Mouse (Mus musculus): ENCODE results near the gene Shq1.

The Shq1 gene

GRCm38 (mm10) chr6:100593857-100594256 is 77.1 kb downstream of the Shq1 start:
- DNase-seq: no peak

- no peak for DNase-seq
These were observed 78.0 kb downstream of the Shq1 start for GRCm38 (mm10) chr6:100592991-100593390.

DNA sequence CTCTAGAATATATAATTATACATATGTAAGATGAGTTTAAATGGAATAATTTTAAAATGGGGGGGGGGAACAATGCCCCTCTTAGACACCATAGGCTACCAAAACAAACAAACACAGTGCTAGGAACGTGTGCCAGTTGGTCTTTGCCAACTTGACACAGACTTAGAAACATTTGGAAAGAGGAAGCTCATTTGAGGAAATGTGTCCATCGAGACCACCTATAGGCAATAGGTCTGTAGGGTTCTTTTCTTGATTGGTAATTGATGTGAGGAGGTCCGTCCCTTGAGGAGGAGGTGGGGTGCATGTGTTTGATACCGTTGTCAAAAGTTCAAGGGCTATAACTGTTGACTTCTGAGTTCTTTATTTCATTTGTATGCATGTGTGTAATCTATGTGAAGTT is 80.4 kb downstream of the Shq1 start:
- DNase-seq: no peak

GRCm38 (mm10) chr6:100588876-100589275 is 82.1 kb downstream of the Shq1 start:
- DNase-seq: no peak

DNA sequence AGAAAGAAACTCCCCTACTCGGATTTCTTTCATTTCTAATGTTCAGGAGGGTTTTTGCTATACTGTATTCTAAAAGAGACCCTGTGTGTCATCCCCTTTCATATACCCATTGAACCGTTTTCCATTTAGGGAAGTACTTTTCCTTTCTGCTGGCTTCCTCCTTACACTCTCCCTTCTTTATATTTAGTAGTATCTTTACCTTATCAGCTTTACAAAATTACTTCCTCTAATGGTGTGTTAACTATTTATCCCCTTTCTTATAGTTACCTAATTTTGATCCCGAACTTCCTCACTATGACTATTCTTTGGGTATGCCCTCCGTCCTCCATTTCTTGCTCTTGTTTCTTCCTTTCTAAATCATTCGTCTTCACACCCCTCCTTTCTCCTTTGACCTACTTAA is 84.2 kb downstream of the Shq1 start:
- DNase-seq: no peak

GRCm38 (mm10) chr6:100581951-100582350 is 89.0 kb downstream of the Shq1 start:
- DNase-seq: no peak

DNA sequence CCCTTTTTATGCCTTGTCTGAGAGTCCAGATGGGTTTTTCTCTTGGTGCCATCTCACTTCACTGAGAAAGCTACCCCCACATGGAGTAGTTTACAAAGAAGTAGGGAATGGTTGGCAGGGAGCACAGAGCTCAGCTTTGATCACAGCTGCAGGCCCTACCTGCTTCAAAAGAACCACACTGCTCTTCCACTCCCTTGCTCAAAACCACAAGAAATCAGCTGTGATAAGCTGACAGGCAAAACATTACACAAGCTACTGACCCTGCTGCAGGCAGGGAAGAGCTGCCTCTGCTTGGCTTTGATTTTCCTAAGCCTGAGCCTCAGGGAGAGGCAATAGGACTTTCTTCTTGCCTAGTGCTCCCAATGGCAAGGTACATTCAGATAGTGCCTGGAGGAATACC is 89.9 kb downstream of the Shq1 start:
- no peak for DNase-seq

DNA sequence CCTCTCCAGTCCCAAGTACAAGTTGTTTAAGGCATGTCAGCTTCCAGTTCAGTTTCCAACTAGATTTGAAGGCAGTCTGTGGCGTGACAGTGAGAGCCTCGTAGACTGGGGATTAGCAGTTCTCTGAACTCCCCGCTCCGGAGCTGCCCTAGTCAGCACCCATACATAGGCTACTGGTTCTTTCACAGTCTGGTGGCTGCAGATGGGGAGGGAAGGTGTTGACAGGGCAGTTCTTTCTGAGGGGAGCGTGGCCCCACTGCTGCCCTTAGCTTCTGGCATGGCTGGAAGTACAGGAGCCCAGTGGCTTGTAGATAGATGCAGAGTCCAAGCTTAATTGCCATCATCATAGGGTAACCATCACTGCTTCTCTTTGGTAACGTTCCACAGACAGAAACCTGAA is 93.4 kb downstream of the Shq1 start:
- no peak for DNase-seq

- DNase-seq: no peak
These were observed 94.8 kb downstream of the Shq1 start for GRCm38 (mm10) chr6:100576171-100576570.

DNA sequence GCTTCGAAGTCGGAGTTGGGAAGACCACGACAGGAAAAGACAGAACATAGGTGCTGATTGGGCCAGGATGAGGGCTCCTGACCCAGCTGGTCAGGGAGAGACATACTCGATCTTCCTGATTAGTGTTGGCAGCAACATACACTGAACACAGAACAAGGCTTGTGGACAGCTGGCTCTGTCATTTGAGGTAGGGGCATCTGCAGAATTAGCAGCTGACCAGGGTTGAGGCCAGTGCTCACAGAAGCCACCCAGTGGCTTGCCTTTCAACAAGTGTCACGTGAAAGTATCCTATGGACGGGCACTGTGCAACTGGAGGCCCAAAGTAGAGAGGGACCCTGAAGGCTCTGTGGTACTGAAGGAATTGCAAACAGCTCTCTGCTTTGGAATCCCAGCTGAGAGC is 104.2 kb downstream of the Shq1 start:
- DNase-seq: no peak

DNA sequence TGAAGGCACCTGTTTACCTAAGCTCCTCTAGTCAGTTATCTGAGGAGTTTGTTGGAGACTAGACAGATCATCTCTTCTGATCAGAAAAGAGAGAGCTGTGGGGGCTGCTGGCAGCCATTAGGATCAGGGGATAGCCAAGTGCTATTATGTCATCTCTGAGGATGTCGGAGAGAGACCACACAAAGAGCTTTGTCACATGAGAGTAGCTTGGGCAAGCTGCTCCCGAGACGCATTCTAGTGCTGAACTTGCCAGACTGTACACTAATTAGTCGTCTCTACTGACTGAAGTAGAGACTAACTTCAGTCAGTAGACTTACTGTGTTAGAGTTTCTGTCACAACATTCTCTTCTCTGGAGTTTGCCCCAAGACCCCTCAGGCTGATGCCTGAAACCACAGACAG is 106.4 kb downstream of the Shq1 start:
- DNase-seq: no peak

- peak; percentile 68 for DNase-seq
These were observed 107.2 kb downstream of the Shq1 start for GRCm38 (mm10) chr6:100563552-100564341.

DNA sequence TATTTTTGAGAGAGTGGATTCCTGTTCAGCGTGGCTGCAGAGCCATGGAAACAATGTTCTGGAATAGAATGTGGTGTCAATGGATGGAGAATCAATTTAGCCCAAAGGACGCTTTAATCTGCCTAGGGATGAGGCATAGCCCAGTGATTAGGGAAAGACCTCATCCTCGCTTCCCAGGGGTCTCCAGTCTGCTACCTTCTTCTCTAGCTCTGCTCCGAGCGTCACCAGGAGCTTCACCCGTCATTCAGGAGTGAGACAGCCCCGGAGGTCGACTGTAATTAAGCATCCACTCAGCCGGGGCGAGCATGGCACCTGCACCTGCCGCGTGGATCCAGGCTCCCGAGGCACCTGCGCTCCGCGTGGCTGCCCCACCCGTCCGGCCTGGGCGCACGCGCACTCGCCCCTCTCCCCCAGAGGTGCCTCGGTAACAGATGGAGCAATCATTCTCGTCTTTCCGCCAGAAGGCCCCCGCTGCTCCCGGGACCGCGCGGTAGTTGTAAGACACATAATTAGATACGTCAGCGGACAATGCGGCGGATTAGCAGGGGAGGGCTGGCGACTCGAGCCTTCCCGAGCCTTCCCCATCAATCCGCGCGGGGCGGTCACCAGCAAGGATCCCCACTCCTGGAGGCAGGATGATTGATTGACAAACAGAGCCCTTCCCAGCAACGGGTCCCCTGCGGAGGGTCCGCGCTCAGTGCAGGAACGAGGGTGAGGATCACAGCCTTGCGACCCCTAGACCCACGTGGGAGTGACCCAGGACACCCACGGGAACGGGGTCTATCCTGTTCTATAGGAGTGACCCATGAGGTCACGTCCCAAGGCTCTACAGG is 108.0 kb downstream of the Shq1 start:
- no peak for DNase-seq

DNA sequence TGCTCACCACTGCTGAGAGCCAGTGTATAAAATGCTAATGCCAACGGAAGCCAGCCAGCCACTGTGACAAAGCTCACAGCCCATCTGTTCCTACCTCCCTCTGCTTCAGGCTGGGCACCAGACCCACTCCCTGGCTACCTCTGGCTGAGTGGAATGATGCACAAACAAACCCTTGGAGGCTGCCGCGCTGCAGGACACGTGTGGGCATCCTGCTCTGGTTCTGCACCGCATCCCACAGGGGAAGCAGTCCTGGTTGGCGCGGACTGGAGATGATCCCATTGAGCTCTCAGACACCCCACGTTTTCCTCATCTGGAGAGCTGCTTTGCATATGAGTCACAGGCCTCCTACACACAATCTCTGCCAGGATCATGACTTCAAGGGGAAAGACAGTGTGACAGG is 112.9 kb downstream of the Shq1 start:
- no peak for DNase-seq

DNA sequence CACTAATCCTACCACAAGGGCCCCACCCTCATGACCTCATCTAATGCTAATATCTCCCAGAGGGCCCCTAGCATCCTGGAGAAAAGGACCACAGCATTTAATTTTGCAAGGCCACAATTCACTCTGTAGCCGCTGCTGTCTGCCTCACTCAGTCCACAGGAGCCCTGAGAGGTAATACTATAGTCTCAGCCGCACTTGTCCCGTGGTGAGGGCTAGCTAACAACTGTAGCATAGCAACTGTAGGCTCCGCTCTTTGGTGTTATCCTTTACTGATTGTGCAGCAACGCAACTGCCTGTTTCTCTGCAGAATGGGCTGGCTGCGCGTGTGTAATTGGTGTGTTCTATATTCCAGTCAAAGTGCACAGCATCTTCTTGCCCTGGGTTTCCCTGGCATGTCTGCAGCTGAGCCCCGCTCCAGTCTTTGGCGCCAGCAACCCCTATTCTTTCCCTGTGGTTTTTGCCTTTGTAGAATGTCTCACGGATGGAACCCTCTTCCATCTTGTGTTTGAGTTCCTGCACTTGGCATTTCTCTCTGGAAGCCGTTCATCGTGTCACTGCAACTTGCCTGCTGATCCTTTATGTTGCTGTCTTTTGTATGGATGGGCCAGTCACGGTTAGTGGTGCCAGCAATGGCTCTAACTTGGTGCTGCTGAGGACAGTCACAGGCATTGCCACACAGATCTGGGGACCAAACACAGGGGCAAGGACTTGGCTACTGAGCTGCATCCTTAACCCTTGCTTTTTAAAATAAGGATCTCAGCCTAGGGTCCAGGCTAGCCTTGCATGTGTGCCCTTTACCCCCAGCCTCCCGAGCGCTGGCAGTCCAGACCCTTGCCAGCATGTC is 128.6 kb downstream of the Shq1 start:
- DNase-seq: no peak

DNA sequence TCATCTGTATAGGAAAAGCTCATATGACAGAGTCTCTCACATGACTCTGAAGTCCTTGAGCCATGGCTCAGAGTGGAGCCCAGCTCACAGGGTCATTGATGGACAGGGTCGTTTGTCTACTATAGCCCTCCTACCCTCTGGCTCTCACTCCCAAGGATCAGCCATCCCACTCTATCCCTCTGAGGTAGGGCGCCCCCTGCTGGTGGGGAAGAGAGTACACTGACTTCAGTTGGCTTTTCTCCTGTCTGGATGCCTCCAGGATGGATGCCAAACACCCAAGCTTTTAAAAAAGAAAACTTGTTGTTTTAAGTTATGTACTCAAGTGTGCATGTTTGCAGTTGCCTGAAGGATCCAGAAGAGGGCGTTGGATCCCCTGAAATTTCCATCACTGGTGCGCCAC is 131.3 kb downstream of the Shq1 start:
- no peak for DNase-seq

- no peak for DNase-seq
These were observed 132.4 kb downstream of the Shq1 start for GRCm38 (mm10) chr6:100538570-100538969.

DNA sequence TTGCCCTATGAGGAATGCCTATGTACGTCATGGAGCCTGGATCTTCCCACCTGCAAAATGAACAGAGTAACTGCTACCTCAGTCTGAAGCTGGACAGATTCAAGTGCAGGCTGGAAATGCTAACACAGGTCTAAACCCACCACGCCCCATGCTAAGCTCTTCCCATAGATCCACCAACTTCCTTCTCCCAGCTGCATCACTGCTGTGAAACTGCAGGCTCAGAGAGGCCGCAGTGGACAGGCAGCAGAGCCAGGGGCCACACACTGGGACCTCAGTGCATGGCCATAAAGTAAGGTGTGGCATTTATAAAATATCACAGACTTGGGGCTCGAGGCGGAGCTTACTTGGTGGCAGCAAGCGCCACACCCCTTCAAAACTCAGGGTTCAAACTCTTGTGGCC is 133.0 kb downstream of the Shq1 start:
- no peak for DNase-seq

GRCm38 (mm10) chr6:100537042-100537441 is 133.9 kb downstream of the Shq1 start:
- DNase-seq: no peak

DNA sequence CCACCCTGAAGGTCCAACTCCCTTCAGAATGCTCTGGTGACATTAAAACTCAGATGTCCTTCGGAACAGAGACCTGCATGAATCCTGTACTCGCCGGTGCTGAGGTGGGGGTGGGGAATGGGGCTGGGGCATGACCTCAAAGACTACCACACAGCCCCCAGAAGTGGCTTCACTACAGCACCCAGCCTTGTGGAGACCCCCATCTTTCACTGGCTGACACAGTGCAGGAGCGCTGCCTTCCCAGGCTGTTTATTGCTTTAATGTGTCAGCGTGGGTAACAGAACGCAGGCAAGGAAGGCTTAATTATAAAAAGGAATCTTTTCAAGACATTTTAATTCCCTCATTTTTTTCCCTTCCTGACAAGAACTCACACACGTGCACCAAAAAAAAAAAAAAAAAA is 137.6 kb downstream of the Shq1 start:
- DNase-seq: no peak

GRCm38 (mm10) chr6:100532326-100532725 is 138.6 kb downstream of the Shq1 start:
- no peak for DNase-seq

DNA sequence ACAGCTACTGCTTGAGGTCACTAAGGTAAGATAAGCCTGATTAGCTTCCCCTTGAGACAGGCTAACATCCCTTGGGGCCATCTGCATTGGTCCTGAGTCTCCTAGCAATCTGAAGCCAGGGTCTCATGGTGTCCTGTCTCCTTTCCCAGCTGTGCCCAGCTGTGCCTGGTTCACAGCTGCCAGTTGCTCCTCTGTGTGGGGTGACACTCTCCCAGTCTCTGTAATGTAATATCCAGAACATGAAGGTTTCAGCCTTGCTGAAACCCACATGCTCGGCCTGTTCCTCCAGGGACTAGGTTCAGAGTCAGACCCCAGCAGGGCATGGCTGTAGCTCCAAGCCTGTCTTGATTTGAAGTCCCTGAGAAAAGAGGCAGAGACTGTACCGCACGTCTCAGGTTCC is 141.3 kb downstream of the Shq1 start:
- no peak for DNase-seq

GRCm38 (mm10) chr6:100528556-100528955 is 142.4 kb downstream of the Shq1 start:
- no peak for DNase-seq

Data from kidney, adult 9 months (tissue).